Mouse (Mus musculus) liver, adult 2 months (tissue): Measurements from ENCODE around the gene Uxs1. TPM values are rescaled to one million over a fixed set of nuclear protein-coding genes. Genes with fewer than 3 reads are reported as not detected.

Experiments used
- DNase-seq: peaks from one replicate; pipeline ENCODE4 v3.0.0-alpha.2; 2011; ENCODE audit warnings: low read depth, low spot score; ENCODE audit errors: extremely low read depth
- H3K27ac ChIP-seq: fragments of 200-500 bp; replicated peaks from 2 replicates; pipeline ENCODE4 v1.5.1; 2012; ENCODE audit warnings: low read depth, mild to moderate bottlenecking, control low read depth, inconsistent platforms, low read length; ENCODE audit not compliant: insufficient read depth
- H3K27me3 ChIP-seq: fragments of 200-500 bp; 2 replicates; pipeline ENCODE4 v1.6.1; 2012; ENCODE audit warnings: mild to moderate bottlenecking, moderate library complexity, low read length, inconsistent platforms; ENCODE audit not compliant: control insufficient read depth, insufficient read depth
- H3K36me3 ChIP-seq: fragments of 200-500 bp; 2 replicates; pipeline ENCODE4 v1.6.1; 2012; ENCODE audit warnings: low read length, inconsistent platforms; ENCODE audit not compliant: control insufficient read depth, insufficient read depth
- H3K4me1 ChIP-seq: fragments of 200-500 bp; 2 replicates; pipeline ENCODE4 v1.6.1; 2011; ENCODE audit warnings: low read length; ENCODE audit not compliant: control insufficient read depth, insufficient read depth
- H3K4me3 ChIP-seq: fragments of 200-500 bp; 2 replicates; pipeline ENCODE4 v1.5.1; 2011; ENCODE audit warnings: low read depth, mild to moderate bottlenecking, control low read depth, low read length, moderate library complexity; ENCODE audit not compliant: insufficient read depth
- H3K79me2 ChIP-seq: fragments of 200-500 bp; 2 replicates; pipeline ENCODE4 v1.6.1; 2012; ENCODE audit warnings: inconsistent platforms, mild to moderate bottlenecking, low read length, moderate library complexity; ENCODE audit not compliant: control insufficient read depth, insufficient read depth
- H3K9ac ChIP-seq: fragments of 200-500 bp; 2 replicates; pipeline ENCODE4 v1.6.1; 2012; ENCODE audit warnings: low read depth, mild to moderate bottlenecking, control low read depth, inconsistent platforms, low read length
- CTCF ChIP-seq: fragments of 200-500 bp; IDR thresholded peaks from 2 replicates; pipeline ENCODE4 v1.5.1; 2011; ENCODE audit warnings: low read depth, low read length, control low read depth
- POLR2A ChIP-seq: fragments of 200-500 bp; IDR thresholded peaks from 2 replicates; pipeline ENCODE4 v1.6.1; 2011; ENCODE audit warnings: low read length, control low read depth; ENCODE audit not compliant: insufficient read depth; ENCODE audit errors: extremely low read depth
- WGBS: fragments of 180-500 bp; shearing (Covaris S2); methylation state at CpG from one replicate; pipeline ENCODE4 v1.1.7; 2018; 5-methylcytosine and 5-hydroxymethylcytosine counted together
- polyA plus RNA-seq: library from polyadenylated mRNA; depleted of rRNA; stranded (reverse); fragments of >200 nt; gene quantifications from 2 replicates; pipeline ENCODE4 v1.2.3, GENCODE M21; 2012
- total RNA-seq: library from RNA; depleted of rRNA; stranded (reverse); fragments of >200 nt; gene quantifications from 2 replicates; pipeline ENCODE4 v1.2.3, GENCODE M21; 2014

Uxs1 gene
- total and polyA plus RNA-seq, 2 experiments = 6.7 to 8.9 TPM

- no peak for DNase-seq
Measured at GRCm38 (mm10) chr1:43768385-43768990, 59.1 kb downstream of the Uxs1 start.

GRCm38 (mm10) chr1:43766328-43766727 is 61.3 kb downstream of the Uxs1 start:
- no peak for DNase-seq
- peaks cover 21% of the 10 kb centered on the region for H3K36me3 ChIP-seq

More at GRCm38 (mm10) chr1:43768385-43768990, 59.1 kb downstream of the Uxs1 start:
- no peak overlapping the region for H3K4me3 ChIP-seq
- H3K27ac ChIP-seq = no peak overlapping the region
- no peak for TF ChIP-seq CTCF
- TF ChIP-seq POLR2A = no peak
- H3K27me3 ChIP-seq = no peaks in the 10 kb centered on the region
- no peaks in the 10 kb centered on the region for H3K4me1 ChIP-seq
- no peak overlapping the region for H3K9ac ChIP-seq
- peaks cover 20% of the 10 kb centered on the region for H3K36me3 ChIP-seq
- 81% methylated on average over 4 of the region's 4 CpGs for WGBS
- H3K79me2 ChIP-seq = no peaks in the 10 kb centered on the region

DNA sequence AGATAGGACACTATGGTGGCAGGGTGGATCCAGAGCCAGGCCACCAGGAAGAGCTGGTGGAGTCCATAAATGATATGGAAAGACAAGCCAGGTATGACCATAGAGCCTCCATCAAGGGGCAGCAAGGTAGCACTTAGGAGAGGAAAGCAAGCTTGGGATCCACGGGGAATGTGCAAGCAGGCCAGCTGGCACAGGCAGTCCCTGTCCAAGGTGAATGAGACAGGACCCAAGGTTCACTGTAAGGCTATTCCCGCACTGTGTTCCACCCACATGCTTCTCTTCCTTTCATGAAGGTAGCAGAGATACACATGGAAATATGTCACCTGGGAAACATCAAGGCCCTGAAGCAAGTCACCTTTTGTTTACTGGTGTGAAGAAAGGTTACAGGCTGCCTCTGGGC is 63.1 kb downstream of the Uxs1 start:
- Histone ChIP-seq H3K9ac (no peak overlapping the region), H3K4me3 (no peak overlapping the region), H3K36me3 (peaks cover 24% of the 10 kb centered on the region), H3K4me1 (no peaks in the 10 kb centered on the region), H3K27ac (no peak overlapping the region), H3K27me3 (no peaks in the 10 kb centered on the region), H3K79me2 (no peaks in the 10 kb centered on the region)
- WGBS = 97% methylated on average over 2 of the region's 2 CpGs
- no peak for DNase-seq
- TF ChIP-seq POLR2A (no peak), CTCF (no peak)

More at GRCm38 (mm10) chr1:43766328-43766727, 61.3 kb downstream of the Uxs1 start:
- no peaks in the 10 kb centered on the region for H3K4me1 ChIP-seq
- no peak overlapping the region for H3K9ac ChIP-seq
- TF ChIP-seq CTCF = no peak
- no peak for TF ChIP-seq POLR2A
- WGBS = 100% methylated on average over 2 of the region's 2 CpGs
- no peaks in the 10 kb centered on the region for H3K27me3 ChIP-seq
- H3K79me2 ChIP-seq = no peaks in the 10 kb centered on the region
- H3K27ac ChIP-seq = no peak overlapping the region
- no peak overlapping the region for H3K4me3 ChIP-seq

GRCm38 (mm10) chr1:43760085-43760484 is 67.5 kb downstream of the Uxs1 start:
- H3K9ac ChIP-seq = no peak overlapping the region
- H3K4me3 ChIP-seq = no peak overlapping the region
- no peaks in the 10 kb centered on the region for H3K79me2 ChIP-seq
- TF ChIP-seq POLR2A (no peak), CTCF (no peak)
- no peaks in the 10 kb centered on the region for H3K27me3 ChIP-seq
- H3K27ac ChIP-seq = no peak overlapping the region
- H3K36me3 ChIP-seq = peaks cover 26% of the 10 kb centered on the region
- no peak for DNase-seq
- H3K4me1 ChIP-seq = no peaks in the 10 kb centered on the region

GRCm38 (mm10) chr1:43754448-43755312 is 72.9 kb downstream of the Uxs1 start:
- no peaks in the 10 kb centered on the region for H3K79me2 ChIP-seq
- no peak overlapping the region for H3K4me3 ChIP-seq
- H3K27ac ChIP-seq = no peak overlapping the region
- WGBS = 92% methylated on average over 8 of the region's 8 CpGs
- TF ChIP-seq CTCF = no peak
- no peak for TF ChIP-seq POLR2A
- peaks cover 30% of the 10 kb centered on the region for H3K36me3 ChIP-seq
- H3K9ac ChIP-seq = no peak overlapping the region
- no peaks in the 10 kb centered on the region for H3K27me3 ChIP-seq
- no peaks in the 10 kb centered on the region for H3K4me1 ChIP-seq
- no peak for DNase-seq

DNA sequence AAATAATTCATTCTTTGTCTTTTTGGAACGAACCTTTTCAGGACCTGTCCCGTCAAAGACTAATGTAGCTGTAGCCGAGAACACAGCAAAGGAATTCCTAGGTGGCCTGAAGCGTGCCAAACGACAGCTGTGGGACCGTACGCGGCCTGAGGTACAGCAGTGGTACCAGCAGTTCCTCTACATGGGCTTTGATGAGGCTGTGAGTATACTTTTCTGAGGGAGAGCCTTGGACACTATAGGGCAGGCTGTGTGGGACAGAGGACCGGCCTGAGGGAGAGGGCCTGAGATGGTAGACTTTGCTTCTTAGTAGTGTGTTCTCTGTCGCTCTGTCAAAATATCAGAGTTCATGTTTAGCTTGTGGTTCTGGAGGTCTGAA is 89.1 kb downstream of the Uxs1 start:
- TF ChIP-seq POLR2A = no peak
- no peak for TF ChIP-seq CTCF
- no peak overlapping the region for H3K27ac ChIP-seq
- no peaks in the 10 kb centered on the region for H3K4me1 ChIP-seq
- H3K9ac ChIP-seq = no peak overlapping the region
- H3K36me3 ChIP-seq = no peaks in the 10 kb centered on the region
- 91% methylated on average over 10 of the region's 10 CpGs for WGBS
- DNase-seq = no peak
- no peaks in the 10 kb centered on the region for H3K27me3 ChIP-seq
- no peaks in the 10 kb centered on the region for H3K79me2 ChIP-seq
- H3K4me3 ChIP-seq = no peak overlapping the region
